8 mouse cellular contexts compared by ENCODE assay signal in the genomic region with DNA sequence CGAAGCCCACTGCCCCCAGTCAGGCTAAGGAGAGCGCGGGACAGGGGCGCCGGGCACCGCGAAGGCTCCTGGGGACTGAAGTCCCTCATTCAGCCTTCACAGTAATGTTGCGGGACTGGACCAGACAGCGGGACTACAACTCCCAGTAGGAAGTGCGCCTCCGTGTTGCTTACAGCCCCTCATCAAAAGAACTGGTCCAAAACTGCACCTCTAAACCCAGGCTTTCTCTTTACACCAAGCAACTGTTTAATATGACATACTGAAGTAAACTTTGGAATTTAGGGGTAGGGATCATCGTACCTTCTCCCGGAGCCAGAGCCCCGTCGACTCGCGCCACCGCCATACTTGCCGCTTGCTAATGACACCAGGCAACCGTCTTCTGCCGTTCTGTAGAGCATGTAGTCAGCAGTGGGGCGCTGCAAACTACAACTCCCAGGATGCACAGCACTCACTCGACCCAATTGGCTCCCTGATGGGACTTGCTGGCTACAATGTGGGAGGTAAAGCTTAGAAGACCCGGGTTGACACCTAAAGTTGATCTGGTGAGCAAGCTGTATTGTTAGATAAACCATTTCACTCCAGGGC. TPM values are rescaled to one million over a fixed set of nuclear protein-coding genes. Genes with fewer than 3 reads are reported as not detected.
DNase-seq lines count a peak whose midpoint lies in the region; ATAC-seq and TF ChIP-seq lines count a peak whose summit lies in the region.

A gene (minus strand): TSS at position 403 of the 585 bp plus-strand sequence.

- no peaks in the 10 kb centered on the region for H3K27me3 ChIP-seq in megakaryocyte, embryonic 14.5 days (replicated peaks)

- H3K27ac ChIP-seq in gastrocnemius, adult 2 months, result peak within 1 kb of the TSS; percentile 86

- H3K4me1 ChIP-seq in megakaryocyte, embryonic 14.5 days, result peaks cover 22% of the 10 kb centered on the region

- intact Hi-C loops in gastrocnemius, adult 2 months (cut with DNase I), result no loop called here

- peak; percentile 96 for DNase-seq in ZHBTc4 (ENCODE audit: low read depth, low spot score)
- peak; percentile 92 for DNase-seq in gastrocnemius, adult 2 months
- DNase-seq in hindlimb bud, embryonic 11.5 days (ENCODE audit: extremely low spot score, low read depth, low spot score), result peak; percentile 92
- peak; percentile 85 to 94 for DNase-seq in left cerebral cortex, adult 8-10 months (ENCODE audit: low spot score in 2 of 2)
- peak; percentile 94 to 97 for DNase-seq in right cerebral cortex, postnatal 10 days (ENCODE audit: low spot score in 2 of 2)
- peak; percentile 69 for DNase-seq in urinary bladder, postnatal 25 days (ENCODE audit: low spot score)

- TF ChIP-seq CTCF in gastrocnemius, adult 2 months (IDR thresholded peaks at IDR 0.05), result no peak

- ATAC-seq in common myeloid progenitor, adult 5-6 weeks (replicated peaks; ENCODE audit: low read depth, poor library complexity, severe bottlenecking), result peak; percentile 96

- H3K9me3 ChIP-seq in megakaryocyte, embryonic 14.5 days, result no peaks in the 10 kb centered on the region

- peaks cover 4% of the 10 kb centered on the region for H3K36me3 ChIP-seq in megakaryocyte, embryonic 14.5 days (replicated peaks; ENCODE audit: low read length)

- H3K4me3 ChIP-seq in gastrocnemius, adult 2 months, result peak within 1 kb of the TSS; percentile 82
- H3K4me3 ChIP-seq in megakaryocyte, embryonic 14.5 days (replicated peaks), result peak within 1 kb of the TSS; percentile 96

RNA-seq across cellular contexts. Expression of the gene that starts here (rescaled TPM):
- total RNA-seq in common myeloid progenitor, adult 5-6 weeks (2017), result 20.2 and 24.9 TPM in 2 replicates
- total RNA-seq in gastrocnemius, adult 2 months (2021), result 1 to 10 TPM; 5.8 to 6.3 TPM
- total RNA-seq in left cerebral cortex, adult 8-10 months (2022), result 10 to 100 TPM; 13.0 to 17.7 (median 15.0) TPM
- polyA plus RNA-seq in megakaryocyte, embryonic 14.5 days (2012; ENCODE audit: insufficient read depth, low replicate concordance), result 0.49 TPM in 1 of 2 replicates, not detected in the other

Comparison
In these comparisons a context has a peak if more than half of its experiments do, and no peak if none do; other contexts are left out.
1. Peak in every context shown above with its lines: DNase-seq, ATAC-seq, H3K4me3 ChIP-seq and H3K27ac ChIP-seq.